Mouse (Mus musculus) macrophage (primary cell): ENCODE data around the gene Dip2c. TPM values are rescaled to one million over a fixed set of nuclear protein-coding genes. Genes with fewer than 3 reads are reported as not detected.

Experiments
- H3K27ac ChIP-seq: fragments of 350-480 bp; formaldehyde crosslinking; 2 replicates; pipeline ENCODE4 v1.9.0; 2021
- H3K36me3 ChIP-seq: fragments of 350-480 bp; formaldehyde crosslinking; 2 replicates; pipeline ENCODE4 v1.9.0; 2021; ENCODE audit errors: inconsistent target
- H3K4me3 ChIP-seq: fragments of 350-480 bp; formaldehyde crosslinking; 2 replicates; pipeline ENCODE4 v1.9.0; 2021; ENCODE audit errors: inconsistent target
- H3K79me2 ChIP-seq: fragments of 350-480 bp; formaldehyde crosslinking; 2 replicates; pipeline ENCODE4 v1.9.0; 2021; ENCODE audit errors: inconsistent target
- WGBS: methylation state at CpG from one replicate; pipeline ENCODE4 v1.1.7; 2026; ENCODE audit warnings: inconsistent platforms; ENCODE audit not compliant: missing documents; 5-methylcytosine and 5-hydroxymethylcytosine counted together
- polyA plus RNA-seq: library from polyadenylated mRNA; stranded (reverse); fragments of 250-400 nt; gene quantifications from 3 replicates; pipeline ENCODE4 v1.2.4, GENCODE M21; 2018; ENCODE audit warnings: inconsistent platforms

The Dip2c gene
- polyA plus RNA-seq, 1 experiment from 2014 or later = 7.2 TPM

DNA sequence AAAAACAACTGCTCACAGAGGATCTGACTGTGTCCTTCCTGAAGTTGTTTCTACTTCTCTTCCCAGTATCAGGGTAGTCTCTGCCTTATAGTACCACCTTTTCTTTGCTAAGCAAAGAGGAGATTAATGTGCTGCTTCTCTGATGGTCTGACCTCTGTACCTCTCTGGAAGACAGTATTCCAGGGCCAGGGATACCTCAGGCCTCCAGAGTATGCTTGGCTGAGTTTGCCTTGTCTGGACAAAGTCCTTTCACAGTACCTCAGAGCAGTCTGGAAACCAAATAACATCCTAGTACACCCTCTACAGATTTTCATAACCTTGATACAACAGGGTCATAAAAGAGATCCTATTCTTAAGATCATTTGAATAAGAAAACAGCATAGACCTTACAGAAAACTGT, 305.5 kb downstream of the Dip2c start:
- H3K27ac ChIP-seq = no peak overlapping the region
- H3K36me3 ChIP-seq = no peaks in the 10 kb centered on the region
- H3K79me2 ChIP-seq = no peaks in the 10 kb centered on the region
- no peak overlapping the region for H3K4me3 ChIP-seq

GRCm38 (mm10) chr13:9583579-9583978, 307.3 kb downstream of the Dip2c start:
- no peak overlapping the region for H3K27ac ChIP-seq
- no peaks in the 10 kb centered on the region for H3K36me3 ChIP-seq
- no peaks in the 10 kb centered on the region for H3K79me2 ChIP-seq
- H3K4me3 ChIP-seq = no peak overlapping the region

GRCm38 (mm10) chr13:9599334-9600096, 323.2 kb downstream of the Dip2c start:
- WGBS = 60% methylated on average over 6 of the region's 6 CpGs
- H3K27ac ChIP-seq = no peak overlapping the region
- H3K79me2 ChIP-seq = no peaks in the 10 kb centered on the region
- no peak overlapping the region for H3K4me3 ChIP-seq
- no peaks in the 10 kb centered on the region for H3K36me3 ChIP-seq

DNA sequence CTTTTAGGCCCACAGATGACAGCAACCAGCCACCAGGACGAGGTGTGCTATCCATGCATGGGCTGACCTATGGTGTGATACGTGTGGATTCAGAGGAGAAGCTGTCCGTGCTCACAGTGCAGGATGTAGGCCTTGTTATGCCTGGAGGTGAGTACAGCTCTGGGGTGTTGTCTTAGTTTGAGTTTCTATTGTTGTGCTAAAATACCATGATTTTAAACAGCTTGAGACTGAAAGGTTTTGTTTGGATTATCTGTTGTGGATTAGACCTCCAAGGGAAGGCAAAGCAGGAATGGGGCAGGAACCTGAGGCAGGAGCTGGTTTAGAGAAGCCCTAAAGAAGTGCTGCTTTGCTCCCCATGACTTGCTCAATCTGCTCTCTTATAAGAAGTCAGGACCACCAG, 325.0 kb downstream of the Dip2c start:
- 95% methylated on average over 3 of the region's 3 CpGs for WGBS
- Histone ChIP-seq H3K79me2 (no peaks in the 10 kb centered on the region), H3K36me3 (no peaks in the 10 kb centered on the region), H3K27ac (no peak overlapping the region), H3K4me3 (no peak overlapping the region)

DNA sequence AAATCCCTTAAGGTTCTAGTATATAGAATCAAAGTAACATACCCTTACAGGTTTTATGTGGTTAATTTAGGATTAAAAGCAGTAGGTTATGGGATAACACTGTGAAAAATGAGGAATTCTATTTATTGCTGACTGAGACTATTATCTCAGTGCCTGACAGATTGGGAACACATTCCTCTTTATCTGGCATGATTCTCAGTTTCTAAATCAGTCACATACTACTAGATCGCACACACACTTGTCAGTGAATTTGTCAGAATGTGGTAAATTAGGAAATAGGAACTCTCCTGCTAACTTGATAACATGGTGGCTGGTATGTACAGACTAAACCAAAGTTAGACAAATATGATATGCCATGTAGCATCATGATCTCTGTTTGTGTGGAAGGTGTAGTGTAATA, 334.9 kb downstream of the Dip2c start:
- H3K27ac ChIP-seq = no peak overlapping the region
- WGBS = 92% methylated on average over 1 of the region's 1 CpGs
- no peak overlapping the region for H3K4me3 ChIP-seq
- H3K79me2 ChIP-seq = no peaks in the 10 kb centered on the region
- no peaks in the 10 kb centered on the region for H3K36me3 ChIP-seq

DNA sequence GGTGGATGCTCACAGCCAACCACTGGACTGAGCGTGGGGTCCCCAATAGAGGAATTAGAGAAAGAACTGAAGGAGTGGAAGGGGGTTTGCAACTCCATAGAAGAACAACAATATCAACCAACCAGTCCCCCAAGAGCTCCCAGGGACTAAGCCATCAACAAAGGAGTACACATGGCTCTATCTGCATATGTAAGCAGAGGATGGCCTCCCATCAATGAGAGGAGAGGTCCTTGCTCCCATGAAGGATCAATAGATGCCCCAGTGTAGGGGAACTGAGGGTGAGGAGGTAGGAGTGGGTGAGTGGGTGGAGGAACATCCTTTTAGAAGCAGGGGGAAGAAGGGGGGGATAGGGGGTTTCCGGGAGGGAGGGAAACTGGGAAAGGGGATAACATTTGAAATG, 356.4 kb downstream of the Dip2c start:
- Histone ChIP-seq H3K79me2 (no peaks in the 10 kb centered on the region), H3K27ac (no peak overlapping the region), H3K4me3 (no peak overlapping the region), H3K36me3 (no peaks in the 10 kb centered on the region)
- WGBS = 100% methylated on average over 1 of the region's 2 CpGs

- Histone ChIP-seq H3K36me3 (no peaks in the 10 kb centered on the region), H3K4me3 (no peak overlapping the region), H3K27ac (no peak overlapping the region), H3K79me2 (no peaks in the 10 kb centered on the region)
- WGBS = 88% methylated on average over 2 of the region's 2 CpGs
These were observed 359.6 kb downstream of the Dip2c start for GRCm38 (mm10) chr13:9635951-9636350.

DNA sequence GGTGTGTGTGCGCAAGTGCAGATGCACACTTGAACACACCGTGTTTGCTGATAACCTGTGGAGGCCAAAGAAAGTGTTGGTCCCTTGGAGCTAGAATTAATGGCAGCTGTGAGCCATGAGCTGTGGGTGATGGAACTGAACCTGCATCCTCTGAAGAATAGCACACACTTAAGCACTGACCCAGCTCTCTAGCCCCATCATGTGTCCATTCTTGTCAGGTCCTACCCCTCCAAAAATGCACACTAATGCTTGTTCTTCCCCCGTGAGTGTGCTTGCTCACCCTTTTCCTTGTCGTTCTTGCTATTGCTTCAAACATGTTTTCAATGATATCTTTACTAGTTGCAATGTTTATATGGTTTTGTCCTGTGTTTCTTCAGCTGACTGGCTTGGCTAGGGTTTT, 360.2 kb downstream of the Dip2c start:
- Histone ChIP-seq H3K79me2 (no peaks in the 10 kb centered on the region), H3K27ac (no peak overlapping the region), H3K36me3 (no peaks in the 10 kb centered on the region), H3K4me3 (no peak overlapping the region)
- 65% methylated on average over 4 of the region's 4 CpGs for WGBS

DNA sequence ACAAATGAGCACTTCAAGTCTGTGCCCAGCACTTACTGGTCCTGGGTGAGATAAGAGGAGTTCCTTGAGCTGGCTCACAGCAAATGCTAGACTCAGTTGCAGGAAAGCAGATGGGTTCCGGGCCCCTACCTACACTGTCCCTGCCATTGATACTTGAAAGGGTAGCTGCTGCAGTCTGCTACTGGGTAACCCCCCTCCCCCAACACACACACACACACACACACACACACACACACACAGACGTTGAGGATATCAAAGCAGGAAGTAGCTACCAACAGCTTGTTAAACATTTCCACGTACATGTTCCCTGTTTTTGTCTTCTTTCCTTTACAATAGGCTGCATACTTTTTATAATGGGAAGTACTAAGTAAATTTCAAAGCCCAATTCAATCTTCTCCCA, 361.6 kb downstream of the Dip2c start:
- no peak overlapping the region for H3K4me3 ChIP-seq
- H3K36me3 ChIP-seq = no peaks in the 10 kb centered on the region
- H3K79me2 ChIP-seq = no peaks in the 10 kb centered on the region
- WGBS = 49% methylated on average over 3 of the region's 3 CpGs
- no peak overlapping the region for H3K27ac ChIP-seq

GRCm38 (mm10) chr13:9648716-9649115, 372.4 kb downstream of the Dip2c start:
- H3K4me3 ChIP-seq = no peak overlapping the region
- 96% methylated on average over 13 of the region's 13 CpGs for WGBS
- H3K36me3 ChIP-seq = no peaks in the 10 kb centered on the region

GRCm38 (mm10) chr13:9649894-9650293, 373.6 kb downstream of the Dip2c start:
- H3K27ac ChIP-seq = no peak overlapping the region
- no peak overlapping the region for H3K4me3 ChIP-seq
- WGBS = 100% methylated on average over 1 of the region's 1 CpGs
- H3K36me3 ChIP-seq = no peaks in the 10 kb centered on the region
- no peaks in the 10 kb centered on the region for H3K79me2 ChIP-seq

More at GRCm38 (mm10) chr13:9648716-9649115, 372.4 kb downstream of the Dip2c start:
- no peak overlapping the region for H3K27ac ChIP-seq
- no peaks in the 10 kb centered on the region for H3K79me2 ChIP-seq

DNA sequence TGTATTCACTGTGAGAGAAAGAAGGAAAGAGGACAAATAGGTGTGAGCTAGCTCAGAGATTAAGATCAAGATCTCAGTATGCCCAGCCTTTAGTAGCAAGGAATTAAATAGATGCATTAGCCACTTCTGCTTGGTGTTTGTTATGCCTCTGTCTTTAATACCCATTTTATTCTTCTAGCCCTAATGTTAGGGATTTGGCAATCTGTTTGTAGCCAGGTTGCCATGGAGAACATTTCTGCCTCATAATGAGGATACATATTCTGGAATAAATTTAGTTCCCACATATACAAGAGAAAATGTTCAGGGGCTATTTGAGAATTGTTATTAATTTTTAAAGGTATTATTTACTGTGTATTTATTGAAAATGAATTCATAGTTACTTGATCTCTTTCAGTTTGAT, 374.3 kb downstream of the Dip2c start:
- H3K79me2 ChIP-seq = no peaks in the 10 kb centered on the region

DNA sequence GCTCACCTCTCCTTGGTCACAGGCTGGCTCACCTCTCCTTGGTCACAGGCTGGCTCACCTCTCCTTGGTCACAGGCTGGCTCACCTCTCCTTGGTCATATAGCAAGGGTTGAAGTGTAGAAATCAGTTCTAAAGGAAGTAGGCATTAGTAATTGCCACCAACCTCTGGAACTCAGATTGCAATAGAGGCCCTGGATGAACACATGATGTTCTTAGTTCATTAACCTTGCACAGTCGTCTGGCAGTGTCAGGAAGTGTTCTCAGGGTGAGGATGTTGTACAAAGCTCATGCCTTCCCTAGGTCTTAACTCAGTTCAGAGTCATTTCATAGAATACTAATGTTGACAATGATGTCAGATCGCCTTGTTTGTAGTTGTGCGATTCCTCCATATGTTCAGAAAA, 376.7 kb downstream of the Dip2c start:
- Histone ChIP-seq H3K4me3 (no peak overlapping the region), H3K36me3 (no peaks in the 10 kb centered on the region), H3K27ac (no peak overlapping the region), H3K79me2 (no peaks in the 10 kb centered on the region)
- 93% methylated on average over 3 of the region's 3 CpGs for WGBS

More for the DNA sequence above, 374.3 kb downstream of the Dip2c start:
- H3K4me3 ChIP-seq = no peak overlapping the region
- H3K36me3 ChIP-seq = no peaks in the 10 kb centered on the region
- no peak overlapping the region for H3K27ac ChIP-seq

GRCm38 (mm10) chr13:9656613-9657012, 380.3 kb downstream of the Dip2c start:
- Histone ChIP-seq H3K79me2 (no peaks in the 10 kb centered on the region), H3K27ac (no peak overlapping the region), H3K4me3 (no peak overlapping the region), H3K36me3 (no peaks in the 10 kb centered on the region)
- 97% methylated on average over 5 of the region's 6 CpGs for WGBS

DNA sequence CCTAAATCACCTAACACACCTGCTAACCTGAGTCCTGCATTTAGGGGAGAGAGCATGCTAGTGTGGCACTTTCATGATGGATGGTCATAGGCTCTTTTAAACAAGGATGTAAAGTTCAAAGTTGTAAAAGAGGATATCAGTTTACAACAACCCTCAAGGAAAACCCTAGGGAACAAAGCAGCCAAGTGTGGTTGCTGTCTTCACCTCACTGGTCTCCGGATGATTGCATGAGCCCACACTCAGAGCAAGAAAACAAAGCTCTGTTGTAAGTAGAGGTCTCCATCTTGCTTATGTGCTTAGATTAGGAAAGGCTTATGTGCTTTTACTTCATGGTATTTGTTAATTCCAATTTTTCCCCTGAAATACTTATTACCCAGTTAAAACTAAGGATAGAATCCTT, 384.4 kb downstream of the Dip2c start:
- Histone ChIP-seq H3K27ac (no peak overlapping the region), H3K4me3 (no peak overlapping the region), H3K79me2 (no peaks in the 10 kb centered on the region), H3K36me3 (no peaks in the 10 kb centered on the region)
- 100% methylated on average over 1 of the region's 1 CpGs for WGBS

DNA sequence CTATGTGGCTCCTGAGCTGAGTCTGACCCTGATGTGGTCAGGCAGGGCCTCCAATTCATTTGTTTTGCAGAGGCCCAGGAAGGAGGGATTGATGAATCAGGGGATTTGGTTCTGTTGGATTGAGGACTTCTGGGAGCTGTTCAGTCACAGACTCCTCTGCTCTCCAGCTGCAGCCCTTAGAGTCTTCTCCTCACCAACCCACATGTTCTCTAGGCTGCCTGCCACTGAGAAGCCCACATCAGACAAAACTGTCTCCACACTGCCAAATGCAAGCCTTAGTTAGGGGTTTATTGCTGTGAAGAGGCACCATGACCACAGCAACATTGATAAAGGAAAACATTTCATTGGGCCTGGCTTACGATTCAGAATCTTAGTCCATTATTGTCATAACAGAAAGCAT, 387.3 kb downstream of the Dip2c start:
- WGBS = 100% methylated on average over 1 of the region's 1 CpGs
- H3K79me2 ChIP-seq = no peaks in the 10 kb centered on the region
- H3K4me3 ChIP-seq = no peak overlapping the region
- no peaks in the 10 kb centered on the region for H3K36me3 ChIP-seq
- H3K27ac ChIP-seq = no peak overlapping the region
